Mouse (Mus musculus): ENCODE results near the gene Ttc6.

DNA sequence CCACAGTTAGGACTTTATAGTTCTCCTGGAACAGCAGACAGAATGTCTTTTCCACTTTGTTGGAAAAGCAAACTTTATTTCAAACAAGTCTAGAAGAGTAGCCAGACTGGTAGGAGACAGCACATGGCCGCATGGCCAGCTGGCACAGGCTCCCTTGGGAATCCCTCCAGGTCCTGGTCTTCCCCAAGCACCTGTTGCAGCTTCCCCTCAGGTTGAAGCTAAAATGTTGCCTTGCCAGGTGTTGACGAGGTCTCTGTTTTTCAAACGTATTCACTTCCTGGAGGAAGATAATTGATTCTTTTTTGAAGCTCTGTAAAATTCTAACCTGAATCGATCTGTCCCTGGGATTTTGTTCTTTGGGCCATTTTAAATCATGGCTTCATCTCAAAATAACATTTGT is 86.1 kb downstream of the Ttc6 start:
- TF ChIP-seq CTCF (IDR thresholded peaks at IDR 0.05; ENCODE audit: low read depth, low read length) (no peak), POLR2A (IDR thresholded peaks at IDR 0.05; ENCODE audit: extremely low read depth, insufficient read depth, low read length) (no peak)
